Mouse (Mus musculus) heart, postnatal 0 days (tissue): ENCODE data around the gene Camta1.

Experiments
- CTCF ChIP-seq: IDR thresholded peaks from 2 replicates; pipeline ENCODE4 v1.5.1; 2016; ENCODE audit warnings: antibody characterized with exemption, control low read depth, low read depth
- EP300 ChIP-seq: IDR thresholded peaks from 2 replicates; pipeline ENCODE4 v1.6.1; 2016; ENCODE audit warnings: antibody characterized with exemption, low read depth

GRCm38 (mm10) chr4:151385985-151386700 is 475.5 kb downstream of the Camta1 start:
- TF ChIP-seq CTCF (no peak), EP300 (no peak)
